Mouse (Mus musculus) mature B cell (primary cell): ENCODE data around the gene Pofut1.
"Not testable (repeated sequence)": the region's sequence is repeated elsewhere in the genome, so short reads cannot be mapped to it uniquely, and the experiment has no call there.

Experiments
- in situ Hi-C: fragments of 300-500 bp; cut with MboI; formaldehyde crosslinking; loops from 2 replicates; pipeline ENCODE4 v1.14.3; 2019

Gene Pofut1

DNA sequence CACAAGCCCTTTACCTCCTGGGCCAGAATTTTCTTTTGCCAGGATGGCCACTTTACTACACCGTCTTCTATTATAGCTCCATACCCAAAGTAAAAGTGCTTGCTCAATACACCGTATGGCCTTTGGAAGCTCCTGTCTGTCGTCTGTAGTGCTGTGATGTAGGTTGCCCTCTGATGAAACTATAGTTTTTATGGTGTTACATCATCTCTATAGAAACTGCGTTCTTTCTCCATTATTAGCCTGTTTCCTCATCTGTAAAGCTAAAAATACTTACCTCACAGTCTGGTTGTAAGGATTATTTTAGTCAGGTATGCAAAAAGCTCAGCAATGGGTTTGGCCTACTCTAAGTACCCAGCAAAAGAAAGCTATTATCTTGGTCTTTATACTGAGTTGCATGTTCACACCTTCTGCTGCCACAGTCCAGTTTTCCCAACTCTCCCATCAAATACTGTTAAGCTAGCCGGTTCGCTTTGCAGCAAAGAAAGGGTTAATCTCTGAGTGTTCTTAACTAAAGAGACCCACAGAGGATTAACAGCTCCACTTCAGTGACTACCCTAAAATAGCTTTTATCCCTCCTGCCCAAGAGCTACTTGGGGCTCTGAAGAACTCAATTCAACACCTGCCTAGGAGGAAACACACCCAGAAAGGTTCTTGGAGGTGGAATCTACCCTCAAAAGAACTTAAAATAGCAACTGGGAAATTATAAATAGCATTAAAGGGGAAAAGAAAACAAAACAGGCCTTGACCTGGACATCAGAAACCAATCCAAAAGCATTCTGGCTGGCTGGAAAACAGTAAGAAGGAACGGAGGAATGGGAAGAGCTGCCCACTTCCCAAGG is 2.1 kb upstream of the Pofut1 start:
- in situ Hi-C loops, result no loop called here

DNA sequence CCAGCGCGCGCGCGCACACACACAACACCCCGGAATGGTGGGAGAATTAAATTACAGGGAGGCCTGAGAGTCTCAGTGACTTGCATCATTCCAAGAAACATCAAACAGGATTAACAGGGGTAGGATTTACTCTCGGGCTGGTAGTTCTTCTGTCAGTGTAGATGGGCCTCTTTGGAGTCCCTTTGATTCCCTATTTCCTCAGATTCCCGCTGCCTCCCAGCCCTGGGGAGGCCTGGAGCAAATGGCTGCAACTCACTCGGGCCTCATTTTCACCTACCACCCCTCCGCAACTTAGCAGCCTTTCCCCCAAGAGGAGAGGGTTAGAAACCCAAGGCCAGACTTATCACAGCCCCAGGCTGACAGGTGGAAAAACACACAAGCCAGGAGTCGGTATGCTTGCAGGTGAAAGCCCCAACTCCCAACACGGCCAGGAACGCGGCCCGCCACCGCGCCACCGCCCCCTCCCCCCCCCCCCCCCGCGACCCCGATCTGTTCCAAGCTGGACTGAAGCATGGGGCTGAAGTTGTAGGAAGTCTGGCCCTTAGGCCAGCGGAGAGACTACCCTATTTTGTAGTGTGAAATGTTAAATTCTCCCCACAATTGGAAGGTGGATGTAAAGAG is 1.4 kb upstream of the Pofut1 start:
- in situ Hi-C loops, result no loop called here

DNA sequence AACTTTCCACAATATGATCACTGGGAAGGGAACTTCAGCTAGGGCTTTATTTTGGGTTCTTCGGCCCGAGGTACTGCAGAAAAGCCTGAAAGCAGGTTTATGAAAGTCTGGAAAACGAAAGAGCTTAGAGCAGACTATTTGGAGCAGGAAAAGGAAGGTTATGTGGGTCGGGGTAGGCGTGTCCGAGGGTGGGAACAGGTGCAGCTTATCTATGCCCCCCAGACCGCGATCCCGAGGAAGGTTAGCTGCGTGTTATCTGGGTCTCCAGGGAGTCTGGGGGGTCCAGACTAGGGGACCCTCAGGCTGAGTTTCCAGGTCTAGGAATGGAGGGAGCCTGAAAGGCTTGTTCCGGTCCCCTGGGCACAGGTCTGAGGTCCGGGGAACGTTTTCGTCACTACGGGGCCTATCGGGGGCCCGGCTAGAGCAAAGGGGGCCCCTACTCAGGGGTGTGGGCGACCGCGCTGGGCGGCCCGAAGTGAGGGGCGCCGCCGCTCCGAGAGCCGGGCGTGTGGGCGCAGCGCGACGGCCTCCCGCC is 565 bp upstream of the Pofut1 start:
- in situ Hi-C loops, result no loop called here

DNA sequence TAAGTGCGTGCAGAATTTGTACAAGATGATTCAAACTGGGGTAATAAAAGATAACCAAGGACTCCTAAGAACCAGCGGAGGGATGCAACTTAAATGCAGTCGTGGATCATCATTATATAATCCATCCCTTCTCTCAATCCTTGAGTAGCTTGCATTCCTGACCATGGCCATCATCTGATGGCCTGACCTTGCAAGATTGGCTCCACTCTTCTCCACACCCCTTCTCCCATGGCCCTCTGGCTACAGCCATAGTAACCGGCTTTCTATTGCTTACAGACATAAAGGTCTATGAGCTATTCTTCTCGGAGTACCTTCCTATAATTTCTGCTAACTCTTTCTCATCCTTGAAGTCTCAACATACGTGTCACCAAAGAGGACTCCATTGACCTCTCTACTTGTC is 823 bp downstream of the Pofut1 start:
- in situ Hi-C loops, result no loop called here

DNA sequence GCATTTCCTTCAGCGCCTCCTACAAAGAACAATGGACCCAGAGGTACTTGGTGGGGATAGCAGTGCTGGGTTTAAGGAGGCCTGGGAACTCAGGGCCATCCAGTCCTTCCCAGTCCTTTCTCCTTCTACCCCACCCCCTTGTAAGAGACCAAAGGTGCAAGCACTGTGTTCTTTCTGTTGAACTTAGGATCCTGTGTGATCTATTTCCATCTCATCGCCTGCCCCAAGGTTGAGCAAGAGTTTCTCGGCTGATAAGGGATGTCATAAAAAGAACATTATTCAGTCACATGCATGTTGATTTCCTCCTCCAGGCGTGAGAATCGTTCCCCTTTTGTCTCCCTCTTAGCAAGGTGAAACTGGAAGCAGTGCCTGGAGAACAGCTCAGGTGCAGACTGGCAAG is 8.4 kb downstream of the Pofut1 start:
- in situ Hi-C loops, result no loop called here

DNA sequence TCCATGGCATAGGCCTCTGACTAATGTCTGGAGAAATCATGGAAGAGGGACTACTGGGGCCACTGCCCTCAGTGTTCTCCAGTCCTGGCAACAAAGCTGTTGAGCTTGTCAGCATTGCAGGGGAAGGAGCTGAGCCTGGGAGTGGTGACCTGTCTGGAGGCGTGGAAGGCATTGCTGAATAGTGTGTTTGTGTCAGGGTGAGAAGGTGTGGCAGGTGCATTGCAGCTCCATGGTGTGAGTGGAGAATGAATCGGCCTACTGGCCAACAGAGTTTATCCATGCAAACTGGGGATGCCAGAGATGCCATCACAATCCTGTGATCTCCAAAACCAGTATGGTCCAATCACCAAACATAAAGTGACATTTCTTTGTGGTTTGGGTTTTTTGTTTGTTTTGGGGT is 15.3 kb downstream of the Pofut1 start:
- in situ Hi-C loops, result no loop called here

DNA sequence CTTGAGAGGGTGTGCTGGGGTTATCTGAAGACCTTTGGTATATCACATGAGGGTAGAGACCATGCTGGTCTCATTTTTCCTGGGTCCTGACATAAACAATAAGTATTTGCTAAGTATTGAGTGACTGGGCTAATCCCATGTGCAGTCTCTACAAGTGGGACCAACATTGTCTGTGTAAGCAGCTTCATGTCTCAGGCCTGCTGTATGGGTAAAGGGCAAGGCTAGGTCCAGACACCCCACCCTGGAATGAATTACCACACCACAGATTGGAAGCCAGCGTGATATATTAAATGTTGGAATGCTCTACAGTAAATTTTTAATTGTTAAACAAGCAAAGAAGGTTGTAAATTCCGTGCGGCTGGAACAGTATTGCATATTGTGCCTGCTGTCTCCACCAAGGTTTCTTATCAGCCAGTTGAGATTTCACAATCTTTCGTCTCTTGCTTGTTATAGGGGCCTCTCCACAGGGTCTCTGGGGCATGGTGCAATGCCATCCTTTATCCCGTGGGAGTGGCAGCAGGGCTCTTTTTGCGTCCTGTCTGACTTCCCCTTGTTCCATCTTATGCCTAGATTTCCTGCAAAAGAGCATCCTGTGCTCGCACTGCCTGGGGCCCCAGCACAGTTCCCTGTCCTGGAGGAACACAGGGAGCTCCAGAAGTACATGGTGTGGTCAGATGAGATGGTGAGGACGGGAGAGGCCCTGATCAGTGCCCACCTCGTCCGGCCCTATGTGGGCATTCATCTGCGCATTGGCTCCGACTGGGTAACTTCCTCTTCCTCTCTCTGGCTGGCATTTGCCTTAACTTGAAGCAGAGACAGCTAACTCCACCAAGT is 17.9 kb downstream of the Pofut1 start:
- in situ Hi-C loops, result no loop called here

DNA sequence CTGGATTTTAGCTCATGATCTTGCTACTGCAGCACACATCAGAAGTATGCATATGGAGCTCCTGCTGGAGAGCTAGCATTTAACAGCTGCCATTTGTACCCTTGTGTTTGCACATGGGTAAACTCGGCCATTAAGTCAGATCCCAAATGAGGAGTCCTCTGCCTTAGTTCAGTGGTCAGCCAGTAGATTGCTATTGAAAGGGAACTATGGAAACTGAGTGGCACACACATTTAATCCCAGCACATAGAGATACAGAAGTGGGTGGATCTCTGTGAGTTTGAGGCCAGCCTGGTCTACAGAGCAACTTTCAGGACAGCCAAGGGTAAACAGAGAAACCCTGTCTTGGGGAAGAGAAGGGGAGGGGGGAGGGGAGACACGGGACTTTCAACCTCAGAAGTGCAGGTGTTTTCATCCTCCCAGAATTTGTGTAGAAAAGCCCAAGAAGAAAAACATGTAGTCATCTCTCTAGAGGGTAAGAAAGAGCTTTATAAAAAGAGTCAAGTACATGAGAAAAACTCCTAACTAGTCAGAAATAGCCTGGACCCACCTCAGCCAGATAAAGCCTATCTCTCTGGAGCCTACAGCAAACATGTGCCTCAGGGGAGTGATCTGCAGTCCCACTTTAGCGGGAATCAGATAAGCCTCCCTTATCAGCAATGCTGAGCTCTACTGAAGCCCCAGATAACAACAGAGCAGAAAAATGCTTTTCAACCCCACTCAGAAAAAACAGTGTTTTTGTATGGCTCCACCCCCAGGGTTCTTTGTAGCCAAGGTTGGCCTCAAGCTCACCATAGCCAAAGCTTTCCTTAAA is 18.7 kb downstream of the Pofut1 start:
- in situ Hi-C loops, result no loop called here

DNA sequence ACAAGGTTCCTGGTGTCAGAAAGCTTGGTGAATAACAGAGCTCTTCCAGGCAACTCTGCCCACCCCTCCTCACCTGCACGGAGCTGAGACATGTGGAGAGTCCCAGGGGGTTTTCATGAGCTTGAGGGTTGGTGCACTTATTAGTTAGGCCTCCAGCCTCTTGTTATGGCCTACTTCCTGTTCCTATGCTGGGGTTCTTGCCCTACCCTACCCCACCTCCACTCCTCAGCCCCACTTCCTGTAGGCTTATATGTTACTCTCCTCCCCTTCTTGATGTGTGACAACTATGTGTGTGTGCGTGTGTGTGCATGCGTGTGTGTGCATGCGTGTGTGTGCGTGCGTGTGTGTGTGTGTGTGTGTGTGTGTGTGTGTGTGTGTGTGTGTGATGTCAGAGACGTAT is 21.7 kb downstream of the Pofut1 start:
- in situ Hi-C loops, result no loop called here

DNA sequence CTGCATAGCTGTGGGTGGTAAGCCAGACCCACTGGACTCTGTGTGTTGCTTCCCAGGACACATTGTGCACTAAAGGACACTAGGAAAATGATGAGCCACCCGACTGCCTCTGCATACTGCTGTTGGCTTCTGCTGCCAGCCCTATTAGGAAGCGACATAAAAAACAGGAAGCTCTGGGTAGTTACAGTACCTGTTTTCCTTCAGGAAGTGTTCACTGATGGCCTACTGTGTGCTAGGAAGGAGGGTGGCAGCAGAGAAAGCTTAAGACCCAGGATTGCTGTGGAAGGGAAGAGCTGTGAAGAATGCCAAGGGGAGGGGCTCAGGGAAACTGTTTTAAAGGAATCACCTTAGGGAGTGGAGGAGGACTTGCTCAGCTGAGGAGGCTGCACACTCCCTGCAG is 26.0 kb downstream of the Pofut1 start:
- in situ Hi-C loops, result no loop called here

DNA sequence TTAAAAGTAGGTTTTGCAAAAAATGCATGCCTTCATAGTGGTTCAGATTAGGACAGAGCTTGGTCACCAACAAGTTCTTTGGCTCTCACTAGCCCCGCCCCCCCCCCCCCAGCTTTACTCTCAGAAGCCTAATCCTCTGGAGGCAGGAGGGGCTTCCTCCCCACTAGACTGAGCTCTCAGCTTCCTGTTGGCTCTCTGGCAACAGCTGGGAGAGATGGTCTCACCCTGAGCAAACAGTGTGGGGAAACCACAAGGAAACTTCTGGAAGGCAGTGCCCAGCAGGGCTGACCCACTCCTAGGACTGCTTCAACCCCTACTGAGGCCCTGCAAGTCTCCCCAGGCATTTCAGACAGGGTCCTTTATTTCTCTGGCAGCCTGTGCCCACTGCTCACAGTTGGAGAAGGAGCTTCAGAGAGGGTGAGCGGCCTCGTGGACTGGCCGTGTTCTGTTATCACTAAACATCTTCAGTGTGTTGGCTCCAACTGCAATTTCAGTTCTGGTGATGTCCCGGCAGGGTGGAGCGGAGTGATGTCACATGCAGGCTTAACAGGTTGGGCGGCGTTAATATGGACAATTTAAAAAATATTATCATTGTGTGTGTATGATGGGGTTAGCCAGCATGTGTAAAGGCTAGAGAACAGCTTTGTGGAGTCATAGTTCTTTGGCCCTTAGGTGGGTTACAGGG is 29.0 kb downstream of the Pofut1 start:
- in situ Hi-C loops, result not testable (repeated sequence)

DNA sequence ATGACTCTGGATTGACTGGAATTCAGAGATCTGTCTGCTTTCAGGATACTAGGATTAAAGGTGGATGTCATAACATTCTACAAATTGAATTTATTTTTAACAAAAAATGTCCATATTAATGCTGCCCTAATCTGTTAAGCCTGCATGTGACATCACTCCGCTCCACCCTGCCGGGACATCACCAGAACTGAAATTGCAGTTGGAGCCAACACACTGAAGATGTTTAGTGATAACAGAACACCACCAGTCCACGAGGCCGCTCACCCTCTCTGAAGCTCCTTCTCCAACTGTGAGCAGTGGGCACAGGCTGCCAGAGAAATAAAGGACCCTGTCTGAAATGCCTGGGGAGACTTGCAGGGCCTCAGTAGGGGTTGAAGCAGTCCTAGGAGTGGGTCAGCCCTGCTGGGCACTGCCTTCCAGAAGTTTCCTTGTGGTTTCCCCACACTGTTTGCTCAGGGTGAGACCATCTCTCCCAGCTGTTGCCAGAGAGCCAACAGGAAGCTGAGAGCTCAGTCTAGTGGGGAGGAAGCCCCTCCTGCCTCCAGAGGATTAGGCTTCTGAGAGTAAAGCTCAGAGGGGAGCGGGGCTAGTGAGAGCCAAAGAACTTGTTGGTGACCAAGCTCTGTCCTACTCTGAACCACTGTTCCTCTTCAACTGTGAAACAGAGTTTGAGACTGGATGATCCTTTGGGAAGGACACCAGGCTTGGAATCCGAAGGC is 33.0 kb downstream of the Pofut1 start:
- in situ Hi-C loops, result not testable (repeated sequence)

DNA sequence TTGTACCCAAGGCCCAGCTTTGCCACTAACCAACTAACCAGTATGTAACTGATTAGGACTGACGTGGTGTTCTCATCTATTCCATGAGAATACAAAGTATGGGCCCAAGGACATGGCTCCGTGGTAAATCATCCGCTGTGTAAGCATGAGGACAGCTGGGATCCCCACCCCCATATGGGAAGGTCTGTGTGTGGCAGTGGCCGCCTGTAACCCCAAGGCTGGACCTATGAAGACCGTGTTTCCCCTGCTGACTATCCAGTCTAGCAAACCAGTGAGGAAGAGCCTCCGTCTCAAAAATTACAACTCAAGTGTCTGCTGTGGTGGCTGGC is 33.5 kb downstream of the Pofut1 start:
- in situ Hi-C loops, result no loop called here

DNA sequence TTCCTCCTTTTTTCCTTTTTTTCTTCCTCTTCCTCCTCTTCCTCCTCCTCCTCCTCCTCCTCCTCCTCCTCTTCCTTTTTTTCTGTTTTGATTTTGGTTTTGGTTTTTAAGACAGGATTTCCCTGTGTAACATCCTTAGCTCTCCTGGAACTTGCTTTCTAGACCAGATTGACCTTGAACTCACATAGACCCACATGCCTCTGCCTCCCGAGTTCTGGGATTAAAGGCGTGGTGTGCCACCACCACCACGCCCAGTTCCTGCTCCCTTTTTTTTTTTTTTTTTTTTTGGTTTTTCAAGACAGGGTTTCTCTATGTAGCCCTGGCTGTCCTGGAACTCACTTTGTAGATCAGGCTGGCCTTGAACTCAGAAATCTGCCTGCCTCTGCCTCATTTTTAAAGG is 34.2 kb downstream of the Pofut1 start:
- in situ Hi-C loops, result not testable (repeated sequence)

DNA sequence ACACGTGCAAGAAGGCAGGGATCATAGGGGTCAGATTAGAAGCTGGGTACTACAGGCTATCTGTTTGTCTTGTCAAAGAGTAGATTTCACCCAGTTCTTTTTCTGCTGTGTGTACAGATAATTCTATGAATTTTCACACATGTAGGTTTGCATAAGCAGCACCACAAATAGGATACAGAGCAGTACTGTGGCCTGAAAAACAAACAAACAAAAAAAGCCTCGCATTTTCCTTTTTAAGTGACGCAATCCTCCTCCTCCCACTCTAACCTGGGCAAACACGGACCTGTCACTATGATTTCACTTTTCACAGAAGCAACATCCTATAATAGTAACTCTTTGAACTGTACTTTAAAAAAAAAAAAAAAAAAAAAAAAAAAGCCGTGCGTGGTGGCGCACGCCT is 35.1 kb downstream of the Pofut1 start:
- in situ Hi-C loops, result no loop called here

DNA sequence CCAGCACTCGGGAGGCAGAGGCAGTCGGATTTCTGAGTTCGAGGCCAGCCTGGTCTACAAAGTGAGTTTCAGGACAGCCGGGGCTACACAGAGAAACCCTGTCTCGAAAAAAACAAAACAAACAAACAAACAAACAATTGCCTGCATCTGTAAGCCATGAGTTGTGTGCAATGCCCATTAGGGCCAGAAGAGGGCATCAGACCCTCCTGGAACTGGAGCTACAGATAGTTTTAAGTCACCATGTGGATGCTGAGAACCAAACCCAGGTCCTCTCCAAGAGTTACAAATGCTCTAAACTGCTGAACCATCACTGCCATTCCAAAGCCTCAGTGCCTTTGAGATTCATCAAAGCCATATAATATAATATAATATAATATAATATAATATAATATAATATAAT is 35.5 kb downstream of the Pofut1 start:
- in situ Hi-C loops, result not testable (repeated sequence)

DNA sequence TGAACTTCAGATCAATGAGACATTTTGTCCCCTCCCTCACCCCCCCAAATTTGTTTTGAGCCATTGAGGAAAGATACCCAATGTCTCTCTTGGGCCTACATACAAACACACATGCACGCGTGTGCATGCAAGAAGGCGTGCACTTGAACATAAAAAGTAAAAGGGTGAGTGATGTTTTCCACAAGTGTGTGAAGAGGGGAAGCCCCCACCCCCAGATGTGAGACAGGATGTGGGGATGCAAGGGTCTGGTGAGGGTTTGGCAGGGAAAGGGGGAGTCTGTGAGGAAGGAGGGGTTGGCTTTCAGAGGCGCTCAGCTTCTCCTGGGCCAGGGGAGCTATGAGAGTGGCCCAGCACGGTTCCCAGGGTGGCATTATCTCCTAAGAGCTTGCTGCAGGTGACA is 37.0 kb downstream of the Pofut1 start:
- in situ Hi-C loops, result no loop called here

DNA sequence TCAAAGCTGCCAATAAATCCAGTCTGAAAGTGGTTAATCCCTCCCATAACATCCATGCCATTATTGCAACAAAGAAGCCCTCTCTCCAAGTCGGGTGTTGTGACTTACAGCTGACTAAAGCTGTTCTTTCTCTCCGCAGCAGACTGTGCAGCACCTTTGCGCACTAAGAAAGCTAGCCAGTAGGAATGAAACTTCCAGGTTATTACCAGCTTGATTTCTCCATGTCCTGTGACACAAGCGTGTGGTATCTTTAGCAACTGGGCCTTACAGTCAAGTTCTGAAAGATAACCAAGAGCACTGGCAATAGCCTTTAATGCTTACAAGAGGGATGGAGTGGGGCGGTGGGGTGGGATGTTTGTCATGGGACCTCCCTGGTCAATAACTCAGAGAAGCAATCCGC is 42.6 kb downstream of the Pofut1 start:
- in situ Hi-C loops, result no loop called here

DNA sequence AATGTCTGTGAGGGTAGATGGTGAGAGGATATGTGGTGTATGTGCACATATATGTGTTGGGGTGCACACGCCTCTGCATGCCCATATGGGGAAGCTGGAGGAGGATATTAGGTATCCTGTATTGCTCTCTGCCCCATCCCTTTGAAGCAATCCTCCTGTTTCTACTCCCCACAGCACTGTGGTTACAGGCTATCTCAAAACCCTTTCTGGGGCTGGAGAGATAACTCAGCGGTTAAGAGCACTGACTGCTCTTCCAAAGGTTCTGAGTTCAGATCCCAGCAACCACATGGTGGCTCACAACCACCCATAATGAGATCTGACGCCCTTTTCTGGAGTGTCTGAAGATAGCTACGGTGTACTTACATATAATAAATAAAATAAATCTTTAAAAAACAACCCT is 45.2 kb downstream of the Pofut1 start:
- in situ Hi-C loops, result no loop called here

DNA sequence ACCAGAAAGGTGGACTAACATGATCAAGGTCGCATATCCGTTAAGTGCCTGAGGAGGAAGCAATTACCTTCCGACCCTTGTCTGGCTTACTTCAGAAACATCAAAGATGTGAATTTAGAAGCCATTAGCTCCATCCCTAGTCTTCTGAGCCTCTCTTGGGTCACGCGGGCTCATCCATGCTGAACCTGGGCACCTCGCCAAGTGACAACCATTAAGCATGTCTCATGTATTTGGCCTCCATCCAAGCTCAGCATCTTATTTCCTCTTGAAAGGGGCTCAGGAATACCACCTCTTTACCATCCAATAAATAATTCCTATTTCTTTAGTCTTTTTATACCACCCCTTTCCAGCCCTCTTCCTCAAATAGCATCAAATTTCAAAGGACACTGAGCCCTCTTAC is 46.5 kb downstream of the Pofut1 start:
- in situ Hi-C loops, result no loop called here
